Mouse (Mus musculus): ENCODE measurements around the gene Nol9. TPM values are rescaled to one million over a fixed set of nuclear protein-coding genes. Genes with fewer than 3 reads are reported as not detected.
"Not testable (repeated sequence)": the region's sequence is repeated elsewhere in the genome, so short reads cannot be mapped to it uniquely, and the experiment has no call there.

Gene Nol9
- total RNA-seq, 2 experiments from 2014 or later: 19.9 to 21.0 TPM

GRCm38 (mm10) chr4:152019073-152019472 lies 20.0 kb upstream of the Nol9 start:
- no peak for TF ChIP-seq CTCF (conservative IDR thresholded peaks at IDR 0.05)
- no peak for DNase-seq (ENCODE audit: low spot score in 2 of 2)

GRCm38 (mm10) chr4:152020024-152020423 lies 19.1 kb upstream of the Nol9 start:
- TF ChIP-seq CTCF (conservative IDR thresholded peaks at IDR 0.05): no peak

More at GRCm38 (mm10) chr4:152019073-152019472, 20.0 kb upstream of the Nol9 start:
- H3K27ac ChIP-seq: no peak overlapping the region
- H3K4me3 ChIP-seq: no peak overlapping the region

GRCm38 (mm10) chr4:152021568-152022097 lies 17.5 kb upstream of the Nol9 start:
- DNase-seq (ENCODE audit: low spot score in 2 of 2): no peak
- Histone ChIP-seq H3K4me3 (no peak overlapping the region), H3K27ac (no peak overlapping the region)
- 0 out of 2 replicates have a peak, but pooled peaks have one; percentile 4 for TF ChIP-seq CTCF (conservative IDR thresholded peaks at IDR 0.05)

More at GRCm38 (mm10) chr4:152020024-152020423, 19.1 kb upstream of the Nol9 start:
- no peak overlapping the region for H3K27ac ChIP-seq
- DNase-seq (ENCODE audit: low spot score in 2 of 2): no peak
- H3K4me3 ChIP-seq: no peak overlapping the region

- no peak for DNase-seq (ENCODE audit: low spot score in 2 of 2)
- H3K4me3 ChIP-seq: no peak overlapping the region
- TF ChIP-seq CTCF (conservative IDR thresholded peaks at IDR 0.05): no peak
- no peak overlapping the region for H3K27ac ChIP-seq
These were observed 16.6 kb upstream of the Nol9 start for GRCm38 (mm10) chr4:152022506-152022905.

GRCm38 (mm10) chr4:152024525-152024924 lies 14.6 kb upstream of the Nol9 start:
- TF ChIP-seq CTCF (conservative IDR thresholded peaks at IDR 0.05): no peak
- Histone ChIP-seq H3K27ac (no peak overlapping the region), H3K4me3 (no peak overlapping the region)
- DNase-seq (ENCODE audit: low spot score in 2 of 2): no peak

- peak overlapping the region; percentile 92 for H3K27ac ChIP-seq
- no peak for TF ChIP-seq CTCF (conservative IDR thresholded peaks at IDR 0.05)
- peak in 1 of 2 experiments; percentile 30 for DNase-seq (ENCODE audit: low spot score in 2 of 2)
- peak overlapping the region; percentile 85 for H3K4me3 ChIP-seq
These were observed 12.2 kb upstream of the Nol9 start for GRCm38 (mm10) chr4:152026751-152027508.

GRCm38 (mm10) chr4:152027524-152027923 lies 11.6 kb upstream of the Nol9 start, which contains the start of gene Zbtb48:
Gene Zbtb48 (minus strand): TSS chr4:152027671.
- H3K4me3 ChIP-seq: peak within 1 kb of the TSS; percentile 85
- no peak for TF ChIP-seq CTCF (conservative IDR thresholded peaks at IDR 0.05)
- peak within 1 kb of the TSS; percentile 92 for H3K27ac ChIP-seq
- peak; percentile 96 to 98 for DNase-seq (ENCODE audit: low spot score in 2 of 2)

- H3K4me3 ChIP-seq: peak overlapping the region; percentile 85
- no peak for DNase-seq (ENCODE audit: low spot score in 2 of 2)
- TF ChIP-seq CTCF (conservative IDR thresholded peaks at IDR 0.05): no peak
- H3K27ac ChIP-seq: no peak overlapping the region
These were observed 10.7 kb upstream of the Nol9 start for GRCm38 (mm10) chr4:152028456-152028855.

GRCm38 (mm10) chr4:152029087-152029486 lies 10.0 kb upstream of the Nol9 start:
- no peak for DNase-seq (ENCODE audit: low spot score in 2 of 2)
- no peak overlapping the region; the same call in 1 of the 2 replicates for H3K4me3 ChIP-seq
- H3K27ac ChIP-seq: no peak overlapping the region
- peak; percentile 70 for TF ChIP-seq CTCF (conservative IDR thresholded peaks at IDR 0.05)

- TF ChIP-seq CTCF (conservative IDR thresholded peaks at IDR 0.05): peak; percentile 54
- no peak overlapping the region for H3K27ac ChIP-seq
- no peak overlapping the region; the same call in 1 of the 2 replicates for H3K4me3 ChIP-seq
- DNase-seq (ENCODE audit: low spot score in 2 of 2): no peak
These were observed 9.1 kb upstream of the Nol9 start for GRCm38 (mm10) chr4:152029997-152030396.

- no peak for TF ChIP-seq CTCF (conservative IDR thresholded peaks at IDR 0.05)
- Histone ChIP-seq H3K27ac (no peak overlapping the region), H3K4me3 (no peak overlapping the region)
- no peak for DNase-seq (ENCODE audit: low spot score in 2 of 2)
These were observed 6.2 kb upstream of the Nol9 start for GRCm38 (mm10) chr4:152032922-152033321.

GRCm38 (mm10) chr4:152036464-152036863 lies 2.7 kb upstream of the Nol9 start:
- DNase-seq (ENCODE audit: low spot score in 2 of 2); H3K27ac ChIP-seq; H3K4me3 ChIP-seq: not testable (repeated sequence)
- TF ChIP-seq CTCF (conservative IDR thresholded peaks at IDR 0.05): peak; percentile 56

- no peak for TF ChIP-seq CTCF (conservative IDR thresholded peaks at IDR 0.05)
- DNase-seq (ENCODE audit: low spot score in 2 of 2): no peak
- H3K4me3 ChIP-seq: peak within 1 kb of the TSS; percentile 96
- peak within 1 kb of the TSS; percentile 81 for H3K27ac ChIP-seq
These were observed 716 bp upstream of the Nol9 start, which contains the start of gene Tas1r1 for GRCm38 (mm10) chr4:152038225-152038984. Gene Tas1r1 (minus strand): TSS chr4:152038568.

All from layer of hippocampus, adult 2 months (tissue).